Mouse (Mus musculus) retina, postnatal 7 days (tissue): ENCODE results near the gene Snrnp35.
"Not testable (repeated sequence)": the region's sequence is repeated elsewhere in the genome, so short reads cannot be mapped to it uniquely, and the experiment has no call there.

Experiments used
- DNase-seq: peaks from one replicate; pipeline ENCODE4 v3.0.0-alpha.2; 2012; ENCODE audit warnings: low read depth, low spot score

Gene Snrnp35

DNA sequence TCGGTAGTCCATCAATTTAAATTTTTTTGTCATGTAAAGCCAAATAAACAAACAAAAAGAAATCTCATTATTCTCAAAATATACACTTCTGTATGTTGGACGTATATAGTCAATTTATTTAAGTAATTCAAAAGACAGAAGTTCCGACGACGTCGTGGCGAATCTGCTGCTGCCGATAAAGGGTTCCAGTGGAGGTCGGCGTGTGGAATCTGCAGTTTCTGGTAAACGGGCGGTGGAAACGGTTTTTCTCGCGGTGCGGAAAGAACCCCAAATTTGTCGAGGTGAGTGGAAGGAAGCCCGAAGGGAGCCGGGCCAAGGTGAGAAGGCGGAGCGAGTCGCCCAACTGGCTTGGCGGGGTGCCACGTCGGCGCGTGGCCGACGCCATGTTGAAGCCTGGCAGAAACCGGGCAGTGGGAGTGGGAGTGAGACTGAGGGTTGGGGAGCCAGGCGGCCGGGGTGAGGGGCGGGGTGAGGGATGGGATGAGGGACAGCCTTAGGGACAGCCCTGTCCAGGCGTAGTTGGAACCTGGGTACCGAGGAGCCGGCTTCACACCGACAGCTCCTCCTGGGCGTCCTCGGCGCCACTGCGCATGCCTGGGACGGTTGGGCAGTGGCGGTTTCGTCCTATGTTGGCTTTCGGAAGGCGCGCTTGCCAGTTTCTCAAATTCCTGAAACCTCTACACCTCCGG is at the start of gene Snrnp35:
TSS of gene Snrnp35 (plus strand) at position 169 of the 689 bp plus-strand sequence.
- peak; percentile 79 for DNase-seq

DNA sequence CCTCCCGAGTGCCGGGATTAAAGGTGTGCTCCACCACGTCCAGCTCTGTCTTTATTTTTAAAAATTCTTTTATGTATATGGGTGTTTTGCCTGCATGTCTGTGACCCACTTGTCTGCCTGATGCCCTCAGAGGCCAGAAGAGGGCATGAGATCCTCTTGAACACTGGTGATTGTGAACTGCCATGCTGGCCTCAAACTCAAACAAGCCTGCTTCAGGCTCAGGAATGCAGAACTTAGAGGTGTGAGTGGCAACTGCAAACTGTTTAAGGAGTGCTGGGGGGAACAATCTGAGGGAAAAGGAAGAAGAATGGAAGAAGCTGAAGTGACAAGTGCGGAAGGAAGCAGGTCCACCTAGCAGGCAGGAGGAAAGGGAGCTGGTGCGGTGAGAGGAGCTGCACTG is 44.7 kb upstream of the Snrnp35 start:
- no peak for DNase-seq

DNA sequence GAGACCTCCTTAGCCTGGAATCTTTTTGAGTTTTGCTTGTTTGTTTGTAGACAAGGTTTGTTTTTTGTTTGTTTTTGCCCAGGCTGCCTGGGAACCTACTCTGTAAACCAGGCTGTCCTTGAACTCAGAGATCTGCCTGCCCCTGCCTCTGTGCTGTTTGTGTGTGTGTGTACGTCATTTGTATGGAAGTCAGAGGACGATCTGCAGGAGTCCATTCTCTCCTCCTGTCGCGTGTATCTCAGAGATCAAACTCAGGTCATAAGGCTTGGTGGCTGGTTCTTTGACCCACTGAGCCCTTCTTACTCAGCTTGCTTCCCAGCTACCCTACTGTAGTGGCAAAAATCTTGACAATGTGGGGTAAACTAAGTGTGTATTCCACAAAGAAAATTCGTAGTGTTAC is 44.2 kb upstream of the Snrnp35 start:
- no peak for DNase-seq

DNA sequence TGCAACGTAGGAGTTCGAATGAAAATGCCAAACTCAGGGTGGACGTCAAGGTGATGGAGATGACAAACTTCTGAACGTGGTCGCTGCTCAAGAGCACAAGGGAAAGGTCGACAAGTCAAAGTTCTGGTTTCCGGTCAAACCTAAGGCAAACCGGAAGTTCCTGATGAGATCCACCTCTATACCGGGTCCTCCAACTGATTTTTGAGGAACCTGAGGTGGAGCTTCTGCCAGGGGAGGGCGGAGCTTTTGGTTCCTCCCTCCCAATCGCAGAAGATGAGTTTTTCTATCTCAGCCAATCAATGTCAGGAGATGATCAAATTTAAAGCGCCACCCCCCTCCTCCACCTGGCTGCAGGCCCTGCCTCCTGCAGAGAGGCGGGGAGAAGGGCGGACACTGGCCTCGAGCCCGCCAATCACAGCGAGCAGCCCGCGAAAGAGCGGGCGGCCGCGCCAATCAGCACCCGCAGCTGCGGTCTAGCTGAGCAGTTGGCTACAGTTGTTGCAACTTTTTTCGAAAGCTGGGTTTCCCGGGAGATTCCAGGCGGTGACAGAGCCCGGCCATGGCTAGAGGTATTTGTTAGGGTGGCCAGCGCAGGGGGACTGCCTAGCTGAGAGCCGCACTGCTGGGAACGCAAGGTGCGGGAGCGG is 43.4 kb upstream of the Snrnp35 start, which contains the start of gene Kmt5a:
TSS of gene Kmt5a (plus strand) at position 484 of the 647 bp plus-strand sequence.
- DNase-seq = peak; percentile 74

DNA sequence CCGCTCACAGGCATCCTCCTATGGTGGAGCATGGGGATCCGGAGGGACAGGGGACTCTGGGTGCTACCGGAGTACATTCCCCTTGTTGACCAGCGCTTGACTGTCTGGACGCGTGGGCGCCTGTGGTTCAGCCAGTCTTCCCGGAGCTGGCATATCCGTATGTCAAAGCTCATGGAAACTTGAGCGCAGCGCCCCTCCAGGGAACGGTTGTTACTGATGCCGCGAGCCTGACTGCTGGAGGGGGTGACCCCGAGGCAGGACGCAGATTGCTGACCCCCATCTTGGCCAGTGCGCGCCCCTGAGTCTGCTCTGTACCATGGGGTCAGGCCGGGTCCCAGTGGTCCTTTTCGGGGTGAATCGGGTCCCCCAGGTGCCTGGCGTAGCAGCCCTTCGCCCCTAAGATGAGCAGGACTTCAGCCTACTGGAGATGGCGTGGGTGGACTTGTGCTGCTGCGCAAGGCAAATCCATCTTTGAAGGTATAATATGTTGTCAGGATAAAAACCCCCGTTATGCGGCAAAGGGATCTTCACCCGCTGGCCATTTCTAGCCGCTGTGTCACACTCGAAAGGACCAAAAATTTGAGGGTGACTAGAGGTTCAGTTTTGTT is 42.7 kb upstream of the Snrnp35 start:
- no peak for DNase-seq

DNA sequence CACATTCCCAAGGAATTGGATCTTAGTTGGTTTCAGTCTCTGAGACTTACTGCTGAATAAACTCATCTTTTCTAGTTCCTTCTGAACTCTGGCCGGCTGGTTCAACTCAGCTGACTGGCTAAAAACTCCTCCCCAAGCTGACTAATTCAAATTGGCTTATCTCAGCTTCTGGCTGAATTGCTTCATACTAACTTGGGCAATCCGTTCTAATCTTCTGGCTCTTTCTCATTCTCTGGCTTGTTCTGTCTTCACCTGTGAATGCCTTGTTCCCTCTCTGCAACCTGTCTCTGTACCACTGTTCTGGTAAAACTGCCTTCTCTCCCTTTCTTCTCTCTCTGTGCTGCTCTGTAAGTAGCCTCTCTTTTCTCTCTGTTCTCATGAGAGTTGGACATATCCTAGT is 40.3 kb upstream of the Snrnp35 start:
- DNase-seq = no peak

DNA sequence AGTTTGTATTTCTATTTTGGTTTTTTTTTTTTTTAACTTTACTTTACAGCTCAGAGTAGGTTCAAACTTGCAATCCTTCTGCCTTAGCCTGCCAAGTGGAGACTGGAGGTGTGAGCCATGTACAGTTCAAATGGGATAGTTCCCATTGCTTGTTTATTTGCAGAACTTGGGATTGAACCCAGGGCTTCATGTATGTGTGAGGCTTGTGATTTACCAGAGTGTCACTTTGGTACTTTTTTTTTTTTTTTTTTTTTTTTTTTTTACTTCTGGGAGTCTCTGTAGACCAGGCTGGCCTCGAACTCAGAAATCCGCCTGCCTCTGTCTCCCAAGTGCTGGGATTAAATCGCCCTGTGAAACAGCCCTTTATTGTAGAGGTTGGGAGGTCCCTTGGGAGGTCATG is 38.7 kb upstream of the Snrnp35 start:
- no peak for DNase-seq

DNA sequence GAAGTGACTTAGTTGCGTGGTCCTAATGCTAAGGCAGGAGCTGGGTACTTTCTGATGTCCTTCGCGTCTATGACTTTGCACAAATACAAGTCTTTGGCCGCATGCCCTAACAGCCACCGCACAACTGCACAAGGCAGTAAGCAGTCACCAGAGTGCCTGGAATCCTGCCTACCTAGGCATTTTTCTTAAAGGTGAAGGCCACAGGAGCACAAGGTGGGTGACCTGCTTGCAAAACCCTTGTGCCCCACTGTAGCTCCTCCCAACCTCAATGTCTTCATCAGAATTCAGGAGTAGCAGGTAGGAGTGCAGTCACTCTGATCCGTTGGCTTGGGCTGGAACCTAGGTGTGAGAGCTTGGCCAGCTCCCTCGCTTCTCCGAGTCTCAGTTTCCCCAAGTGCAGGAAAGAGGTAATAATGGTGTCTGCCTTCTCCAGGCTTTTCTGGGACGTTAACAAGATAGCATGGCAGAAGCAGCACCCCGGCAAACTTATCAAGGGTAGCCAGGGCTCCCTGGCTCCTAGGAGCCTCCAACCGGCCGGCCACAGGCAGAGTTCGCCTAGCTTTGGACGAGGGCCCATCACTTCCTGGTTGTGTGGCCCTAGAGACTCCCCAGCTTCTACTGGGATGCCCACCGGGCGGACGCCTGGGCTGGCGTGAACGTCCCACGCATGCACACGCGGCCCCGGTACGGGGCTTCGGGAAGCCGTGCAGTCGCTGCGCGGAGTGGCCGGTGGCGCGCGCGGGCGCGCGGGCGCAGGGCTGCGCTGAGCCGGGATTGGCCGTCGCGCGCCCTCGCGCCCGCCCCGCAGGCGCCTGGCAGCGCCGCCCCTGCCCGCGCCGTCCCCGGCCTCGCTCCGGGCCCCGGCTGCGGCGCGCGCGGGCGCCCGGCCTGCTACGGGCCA is 38.0 kb upstream of the Snrnp35 start:
- DNase-seq = peak; percentile 68

DNA sequence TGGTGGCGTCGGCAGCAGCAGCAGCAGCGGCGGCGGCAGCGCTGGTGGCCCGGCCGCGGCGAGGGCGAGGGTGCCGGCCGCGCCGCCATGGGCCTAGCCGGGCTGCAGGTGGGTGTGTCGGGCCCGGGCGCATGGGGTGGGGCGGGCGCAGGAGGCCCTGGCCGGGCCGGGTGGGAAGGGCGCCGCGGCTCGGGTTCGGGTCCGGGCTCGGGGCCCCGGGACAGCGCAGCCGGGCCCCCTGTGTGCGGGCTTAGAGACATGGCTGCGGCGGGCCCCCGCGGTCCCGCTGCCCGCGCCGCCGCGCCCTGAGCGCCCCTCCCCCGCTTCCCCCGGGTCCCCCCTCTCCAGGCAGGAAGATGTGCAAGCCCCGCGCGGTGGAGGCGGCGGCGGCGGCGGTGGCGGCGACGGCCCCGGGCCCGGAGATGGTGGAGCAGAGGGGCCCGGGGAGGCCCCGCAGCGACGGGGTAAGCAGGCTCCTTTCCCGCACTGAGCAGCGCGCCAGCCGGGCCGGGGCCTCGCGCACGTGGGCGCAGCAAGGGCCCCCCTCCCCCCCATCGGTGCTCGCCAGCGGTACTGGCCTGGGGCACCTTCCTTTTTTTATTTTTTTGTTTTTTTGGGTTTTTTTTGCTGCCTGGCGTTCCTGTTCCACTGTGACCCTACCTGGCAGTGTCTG is 37.2 kb upstream of the Snrnp35 start:
- no peak for DNase-seq

DNA sequence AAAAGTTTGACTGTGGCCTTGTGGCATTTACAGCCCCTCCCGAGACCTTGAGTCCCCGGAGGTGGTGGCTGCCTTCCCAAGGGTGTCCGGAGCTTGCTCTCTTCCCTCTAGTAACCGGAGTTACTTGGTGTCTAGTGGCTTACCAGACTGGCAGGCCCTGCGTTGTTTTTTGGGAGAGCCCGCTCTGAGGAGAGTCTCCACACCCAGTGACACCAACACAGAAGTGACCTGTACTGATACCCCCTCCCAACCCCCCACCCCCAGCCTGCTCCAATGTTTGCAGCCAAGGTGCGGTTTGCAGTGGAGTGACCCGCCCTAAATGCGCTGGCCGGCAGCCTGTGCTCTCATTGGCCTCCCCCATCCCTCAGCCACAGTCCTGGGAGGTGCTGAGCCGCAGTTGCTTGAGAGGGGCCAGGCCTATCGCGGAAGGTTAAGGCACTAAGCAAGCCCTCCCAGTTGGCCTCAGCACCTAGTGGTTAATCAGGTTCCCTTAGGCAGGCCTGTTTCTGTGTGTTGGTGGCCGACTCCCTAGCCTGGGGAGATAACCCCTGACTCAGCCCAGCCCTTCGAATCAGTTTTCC is 36.5 kb upstream of the Snrnp35 start:
- DNase-seq = no peak

DNA sequence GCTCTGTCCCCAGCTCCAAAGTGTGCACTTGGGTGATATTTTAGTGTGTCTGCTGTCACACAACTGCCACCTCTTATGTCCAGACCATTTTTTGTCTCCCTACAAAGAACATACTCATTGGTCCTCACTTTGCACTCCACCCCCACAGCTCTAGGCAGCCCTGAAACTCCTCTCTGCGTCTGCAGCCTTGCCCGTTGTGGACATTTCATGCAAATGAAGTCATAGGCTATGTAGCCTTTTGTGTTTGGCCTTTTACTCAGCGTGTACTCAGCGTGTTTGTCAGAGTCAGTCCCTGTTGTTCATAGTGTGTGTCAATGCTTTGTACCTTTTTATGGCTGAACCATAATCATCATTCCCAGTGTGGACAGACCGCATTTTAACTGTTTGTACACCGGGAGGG is 33.4 kb upstream of the Snrnp35 start:
- DNase-seq = no peak

DNA sequence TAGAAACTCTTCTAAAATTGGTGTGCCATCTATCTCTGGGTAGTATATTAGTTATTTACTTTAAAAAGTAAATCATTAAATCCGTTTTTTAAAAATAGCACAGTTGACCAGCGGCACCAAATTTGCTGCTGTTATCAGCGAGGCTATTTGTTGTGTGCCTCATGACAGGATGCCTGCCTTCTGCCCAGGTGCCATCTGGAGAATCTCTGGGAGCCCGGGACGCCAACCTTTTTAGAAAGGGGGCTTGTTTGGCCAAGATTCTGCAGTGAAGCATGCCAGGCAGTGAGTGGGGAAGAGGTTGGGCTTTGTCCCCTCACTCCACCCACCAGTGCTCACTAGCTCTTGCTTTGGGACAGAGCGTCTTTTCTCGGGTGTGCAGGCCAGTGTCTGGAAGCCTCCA is 32.9 kb upstream of the Snrnp35 start:
- no peak for DNase-seq

DNA sequence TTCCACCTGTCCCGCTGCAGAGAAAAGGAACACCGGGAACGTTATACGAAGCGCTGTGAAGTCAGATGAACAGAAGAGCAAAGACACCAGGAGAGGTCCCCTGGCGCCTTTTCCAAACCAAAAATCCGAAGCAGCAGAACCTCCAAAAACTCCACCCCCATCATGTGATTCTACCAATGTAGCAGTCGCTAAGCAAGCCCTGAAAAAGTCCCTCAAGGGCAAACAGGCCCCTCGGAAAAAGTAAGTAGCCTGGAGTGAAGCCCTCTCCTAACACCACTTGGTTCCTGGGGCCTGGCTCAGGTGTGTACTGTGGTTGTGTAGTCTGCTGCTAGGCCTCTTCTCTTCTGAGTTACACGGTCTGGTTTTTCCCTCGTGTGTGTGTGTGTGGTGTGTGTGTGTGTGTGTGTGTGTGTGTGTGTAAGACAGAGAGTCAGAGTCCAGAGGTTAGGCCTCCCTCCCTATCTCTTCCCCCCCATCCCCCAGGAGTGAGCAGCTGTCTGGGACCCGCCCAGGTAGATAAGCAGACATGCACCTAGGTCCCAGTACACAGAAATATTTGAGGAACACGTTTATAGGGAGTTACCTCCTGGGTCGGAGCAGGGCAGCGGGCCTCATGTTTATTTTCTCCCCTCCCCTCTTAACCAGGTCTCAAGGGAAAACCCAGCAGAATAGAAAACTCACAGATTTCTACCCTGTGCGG is 32.1 kb upstream of the Snrnp35 start:
- no peak for DNase-seq

DNA sequence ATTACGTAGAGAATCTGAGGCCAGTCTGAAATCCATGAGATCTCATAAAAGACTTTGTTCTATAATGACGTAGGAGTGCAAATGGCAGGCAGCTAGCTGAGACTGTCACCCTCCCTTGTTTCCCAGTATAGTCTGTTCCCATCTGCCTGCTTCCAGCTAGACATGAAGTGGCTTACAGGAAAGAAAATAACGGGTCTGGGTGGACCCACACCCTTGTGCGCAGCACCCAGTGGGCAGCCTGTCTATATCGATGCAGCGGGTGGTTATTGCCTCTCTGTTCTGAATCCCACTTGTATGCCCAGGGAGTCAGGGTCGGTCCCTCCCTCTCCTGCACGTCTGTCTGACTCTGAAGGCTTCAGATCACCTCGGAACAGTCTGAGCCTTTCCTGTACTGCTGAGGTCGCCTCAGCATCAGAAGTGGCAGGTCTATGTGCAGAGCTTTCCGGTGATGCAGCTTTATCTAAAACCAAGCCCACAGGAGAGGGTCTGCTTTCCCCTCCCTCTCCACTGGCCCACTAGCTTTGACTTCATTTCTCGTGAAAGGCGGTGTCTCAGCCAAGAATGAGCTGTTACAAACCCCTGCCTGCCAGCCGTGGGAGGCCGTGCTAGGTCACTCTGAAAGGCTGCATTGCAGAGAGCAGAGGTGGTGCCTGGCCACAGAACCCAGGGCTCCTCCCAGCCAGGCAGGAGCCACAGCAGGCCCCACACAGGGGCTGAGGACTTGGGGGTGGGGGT is 30.3 kb upstream of the Snrnp35 start:
- no peak for DNase-seq

DNA sequence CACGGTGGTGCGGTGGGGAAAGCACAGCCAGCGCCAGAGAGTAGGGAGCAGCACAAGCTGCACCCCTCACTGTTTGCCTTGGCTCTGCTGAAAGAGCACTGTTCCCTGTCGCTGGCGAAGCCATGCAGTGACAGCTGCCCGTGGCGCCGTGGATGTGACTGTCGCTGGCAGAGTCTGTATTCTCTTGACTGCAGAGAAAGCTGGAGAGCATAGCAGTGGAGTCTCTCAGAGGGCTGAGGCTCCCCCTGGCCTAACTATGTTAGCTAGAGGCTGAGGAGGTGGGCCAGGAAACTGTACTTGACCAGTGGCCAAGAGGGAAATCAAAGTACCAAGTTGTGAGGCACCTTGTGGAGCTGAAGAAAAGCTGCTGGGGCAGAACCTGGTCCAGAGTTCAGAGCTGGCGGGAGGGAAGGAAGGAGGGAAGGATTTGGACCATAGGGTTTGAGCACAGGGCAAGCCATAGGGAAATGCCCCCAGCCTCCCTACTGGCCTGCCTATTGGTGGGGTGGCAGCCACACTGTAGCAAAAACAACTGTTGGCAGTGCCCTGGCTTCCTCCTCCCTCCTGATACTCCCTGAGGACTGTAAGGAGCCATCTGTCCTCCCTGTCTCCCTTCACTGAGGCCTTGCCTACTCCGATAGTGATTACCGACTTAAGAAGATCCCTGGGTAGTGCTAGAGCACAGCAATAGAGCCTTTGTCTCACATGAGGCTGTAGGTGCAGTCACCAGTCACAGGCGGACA is 29.4 kb upstream of the Snrnp35 start:
- DNase-seq = no peak

DNA sequence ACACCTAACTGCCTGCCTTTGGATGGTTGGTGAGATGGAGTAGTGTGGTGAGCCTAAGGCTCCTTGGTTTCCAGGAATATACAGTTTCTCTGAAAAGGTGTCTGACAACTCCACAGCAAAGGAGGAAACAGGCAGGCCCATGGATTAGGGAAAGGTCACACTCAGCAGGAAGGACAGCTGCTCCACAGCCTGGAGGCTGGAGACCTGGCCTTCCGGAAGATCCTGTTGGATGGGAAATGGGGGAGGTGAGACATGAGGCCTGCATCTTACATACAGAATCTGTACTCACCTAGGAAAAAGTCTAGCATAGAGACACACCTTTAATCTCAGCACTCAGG is 28.9 kb upstream of the Snrnp35 start:
- no peak for DNase-seq

DNA sequence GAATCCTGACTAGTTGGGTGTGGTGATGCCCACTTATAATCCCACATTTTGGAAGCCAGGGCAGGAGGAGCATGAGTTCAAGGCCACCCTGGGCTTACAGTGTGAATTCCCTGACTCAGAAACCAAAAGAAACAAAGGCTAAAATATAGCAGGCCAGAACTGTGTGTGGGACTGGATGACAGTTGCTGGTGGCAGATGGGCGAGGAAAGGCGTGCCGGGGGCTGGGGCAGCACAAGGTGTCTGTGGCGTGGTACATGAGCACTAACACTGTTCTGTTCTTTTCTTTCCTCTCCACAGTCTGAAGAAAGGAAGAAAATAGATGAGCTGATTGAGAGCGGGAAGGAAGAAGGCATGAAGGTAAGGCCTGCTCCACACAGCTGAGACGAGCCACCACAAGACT is 26.2 kb upstream of the Snrnp35 start:
- no peak for DNase-seq

DNA sequence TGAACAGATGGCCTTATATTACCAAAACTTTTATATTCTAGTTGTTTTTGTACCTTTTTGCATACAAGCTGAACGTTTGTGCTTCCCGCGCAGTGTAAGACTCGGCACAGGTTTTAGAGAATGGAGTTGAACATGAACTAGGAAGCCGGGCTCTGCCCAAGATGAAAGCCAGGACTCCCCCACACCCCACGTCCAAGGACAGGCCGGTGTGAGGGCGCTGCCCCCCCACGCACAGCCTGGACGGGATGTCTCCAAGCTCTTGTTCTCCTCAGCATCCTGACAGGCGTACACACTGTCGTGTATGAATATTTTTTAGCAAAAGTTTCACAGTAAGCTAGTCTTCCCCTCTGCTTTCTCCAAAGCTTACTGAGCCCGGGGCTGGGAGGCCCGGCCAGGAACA is 22.0 kb upstream of the Snrnp35 start:
- not testable (repeated sequence) for DNase-seq
